Mouse (Mus musculus) urinary bladder, postnatal 4 days (tissue): ENCODE data around the gene Klk13.
"Not testable (repeated sequence)": the region's sequence is repeated elsewhere in the genome, so short reads cannot be mapped to it uniquely, and the experiment has no call there.

Experiments used
- DNase-seq, 2 experiments: peaks; one replicate each; pipeline ENCODE4 v3.0.0; 2021 to 2022; ENCODE audit warnings: low spot score in 2 of 2

Klk13 gene

GRCm38 (mm10) chr7:43712267-43712666 lies at the start of gene Klk13:
Klk13 (plus strand) TSS chr7:43712567.
- DNase-seq = no peak

- no peak for DNase-seq
Measured at GRCm38 (mm10) chr7:43662804-43663203, 49.6 kb upstream of the Klk13 start.

- not testable (repeated sequence) for DNase-seq
Measured at GRCm38 (mm10) chr7:43667221-43667620, 45.1 kb upstream of the Klk13 start.

GRCm38 (mm10) chr7:43668582-43668981 lies 43.8 kb upstream of the Klk13 start:
- no peak for DNase-seq

GRCm38 (mm10) chr7:43671064-43671808 lies 41.1 kb upstream of the Klk13 start:
- no peak for DNase-seq

- peak; percentile 85 to 87 for DNase-seq
Measured at GRCm38 (mm10) chr7:43671809-43672580, 40.4 kb upstream of the Klk13 start, which contains the start of gene Ctu1. Ctu1 (plus strand) TSS chr7:43672016.

GRCm38 (mm10) chr7:43672581-43673260 lies 39.6 kb upstream of the Klk13 start:
- DNase-seq = no peak

- DNase-seq = no peak
Measured at GRCm38 (mm10) chr7:43675091-43675490, 37.3 kb upstream of the Klk13 start.

GRCm38 (mm10) chr7:43678517-43678916 lies 33.9 kb upstream of the Klk13 start:
- DNase-seq = no peak

- DNase-seq = peak; percentile 47 to 71
Measured at GRCm38 (mm10) chr7:43680960-43681359, 31.4 kb upstream of the Klk13 start.

- DNase-seq = not testable (repeated sequence)
Measured at GRCm38 (mm10) chr7:43682511-43682910, 29.9 kb upstream of the Klk13 start.

GRCm38 (mm10) chr7:43685088-43685487 lies 27.3 kb upstream of the Klk13 start:
- DNase-seq = no peak

GRCm38 (mm10) chr7:43690118-43690517 lies 22.2 kb upstream of the Klk13 start, which contains the start of gene Klk14:
Klk14 (plus strand) TSS chr7:43690418.
- no peak for DNase-seq

GRCm38 (mm10) chr7:43710031-43710430 lies 2.3 kb upstream of the Klk13 start:
- no peak for DNase-seq

GRCm38 (mm10) chr7:43712917-43713316 lies 550 bp downstream of the Klk13 start:
- no peak for DNase-seq

GRCm38 (mm10) chr7:43713741-43714351 lies 1.5 kb downstream of the Klk13 start:
- DNase-seq = no peak

GRCm38 (mm10) chr7:43747788-43748187 lies 35.4 kb downstream of the Klk13 start:
- no peak for DNase-seq

- DNase-seq = no peak
Measured at GRCm38 (mm10) chr7:43752806-43753205, 40.4 kb downstream of the Klk13 start.

GRCm38 (mm10) chr7:43766484-43766883 lies 54.1 kb downstream of the Klk13 start:
- DNase-seq = peak in 1 of 2 experiments; percentile 5

GRCm38 (mm10) chr7:43768597-43768996 lies 56.2 kb downstream of the Klk13 start, which contains the start of gene Klk12:
Klk12 (plus strand) TSS chr7:43768897.
- DNase-seq = peak in 1 of 2 experiments; percentile 13

GRCm38 (mm10) chr7:43769636-43770035 lies 57.3 kb downstream of the Klk13 start:
- peak; percentile 14 to 52 for DNase-seq

- peak; percentile 15 to 47 for DNase-seq
Measured at GRCm38 (mm10) chr7:43770701-43771100, 58.3 kb downstream of the Klk13 start.
